Mouse (Mus musculus) small intestine, adult 2 months (tissue): ENCODE data around the gene Snx29.

ENCODE experiments used
- CTCF ChIP-seq: fragments of 200-500 bp; IDR thresholded peaks from 2 replicates; pipeline ENCODE4 v1.5.1; 2012; ENCODE audit warnings: low read depth, mild to moderate bottlenecking, control low read depth, inconsistent platforms, low read length, moderate library complexity, mixed read lengths; ENCODE audit not compliant: insufficient replicate concordance, insufficient read length; ENCODE audit errors: extremely low read depth
- POLR2A ChIP-seq: fragments of 200-500 bp; IDR thresholded peaks from 2 replicates; pipeline ENCODE4 v1.6.1; 2012; ENCODE audit warnings: low read depth, mild to moderate bottlenecking, control low read depth, inconsistent platforms, low read length, moderate library complexity

- TF ChIP-seq CTCF: no peak
- no peak for TF ChIP-seq POLR2A
Measured at GRCm38 (mm10) chr16:11778191-11778590, 455.5 kb downstream of the Snx29 start.
